Mouse (Mus musculus): ENCODE results near the gene 2210016L21Rik.
"Not testable (repeated sequence)": the region's sequence is repeated elsewhere in the genome, so short reads cannot be mapped to it uniquely, and the experiment has no call there.

DNA sequence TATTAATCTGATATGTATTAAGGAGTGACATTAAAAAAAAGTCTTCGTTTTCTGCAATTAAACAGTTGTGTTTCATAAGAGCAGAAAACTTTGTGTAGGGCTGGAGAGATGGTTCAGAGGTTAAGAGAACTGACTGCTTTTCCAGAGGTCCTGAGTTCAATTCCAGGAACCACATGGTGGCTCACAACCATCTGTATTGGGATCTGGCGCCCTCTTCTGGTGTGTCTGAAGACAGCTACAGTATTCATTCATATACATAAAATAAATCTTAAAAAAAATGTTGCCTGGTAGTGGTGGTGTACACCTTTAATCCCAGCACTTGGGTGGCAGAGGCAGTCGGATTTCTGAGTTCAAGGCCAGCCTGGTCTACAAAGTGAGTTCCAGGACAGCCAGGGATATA lies 820 bp upstream of the 2210016L21Rik start:
- not testable (repeated sequence) for TF ChIP-seq POLR2A (IDR thresholded peaks at IDR 0.05; ENCODE audit: low read depth, low read length)
- peak; percentile 18; the same call in 1 of the 2 replicates for TF ChIP-seq CTCF (conservative IDR thresholded peaks at IDR 0.05; ENCODE audit: insufficient read depth, insufficient read length, low read depth, low read length)

All from kidney, adult 2 months (tissue).